Mouse (Mus musculus): Measurements from ENCODE around the gene Elfn2.

DNA sequence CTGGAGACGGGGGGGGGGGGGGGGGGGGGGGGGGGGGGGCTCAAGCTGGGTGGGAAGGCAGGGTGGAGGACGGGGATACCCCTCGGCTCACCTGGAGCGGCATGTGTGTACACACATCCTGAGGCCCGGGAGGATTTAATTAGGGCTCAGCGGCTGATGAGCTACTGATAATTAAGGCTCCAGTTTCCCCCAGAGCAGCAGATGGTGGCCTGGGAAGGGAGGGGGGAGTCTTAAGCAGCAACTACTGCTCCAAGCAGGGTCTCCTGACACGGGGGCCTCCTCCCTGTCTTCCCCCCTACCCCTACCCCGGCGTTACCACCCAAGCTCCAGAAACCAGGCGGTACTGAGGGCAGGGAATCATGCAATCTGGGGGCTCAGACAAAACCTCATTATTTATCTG, 44.6 kb upstream of the Elfn2 start:
- TF ChIP-seq CTCF (conservative IDR thresholded peaks at IDR 0.05; ENCODE audit: low read length): no peak
- TF ChIP-seq NANOG (IDR thresholded peaks at IDR 0.05; ENCODE audit: borderline replicate concordance, low read length): no peak
